20 mouse cellular contexts compared by ENCODE assay signal in genomic region chr9:47459461-47460049, GRCm38 (mm10).
A peak's percentile ranks its signal among the peaks of the same experiment; 100 is the strongest.
DNase-seq lines count a peak whose midpoint lies in the region; ATAC-seq and TF ChIP-seq lines count a peak whose summit lies in the region.
"Had no signal": no experiment of that assay in that cellular context is flagged by ENCODE, and none has a peak within 500 bp of the region (broad histone marks: within the 10 kb centered on the region; RNA-seq: fewer than 3 reads in every experiment).

No protein-coding gene starts in this region.

- ATAC-seq in forebrain, embryonic 16.5 days: no peak
- no peak for ATAC-seq in heart, embryonic 12.5 days (ENCODE audit: insufficient number of reproducible peaks, low FRiP score)
- no peak for ATAC-seq in heart, embryonic 11.5 days (replicated peaks; ENCODE audit: insufficient number of reproducible peaks, low FRiP score, low TSS enrichment)
- ATAC-seq: hindbrain, postnatal 0 days; intestine, postnatal 0 days had no signal

- TF ChIP-seq POLR2A in cerebellum, adult 2 months (IDR thresholded peaks at IDR 0.05; ENCODE audit: borderline replicate concordance, insufficient read depth, low read length): 0 out of 2 replicates have a peak, but pooled peaks have one; percentile 18

- H3K4me1 ChIP-seq in forebrain, embryonic 10.5 days: peaks cover 12% of the 10 kb centered on the region
- no peaks in the 10 kb centered on the region for H3K4me1 ChIP-seq in forebrain, embryonic 16.5 days (replicated peaks; ENCODE audit: control insufficient read depth, insufficient read depth, low read length)
- peaks cover 8% of the 10 kb centered on the region for H3K4me1 ChIP-seq in heart, embryonic 12.5 days (replicated peaks)
- H3K4me1 ChIP-seq in heart, embryonic 11.5 days (ENCODE audit: control insufficient read depth, insufficient read depth, low read length): 0 out of 2 replicates have a peak, but pooled peaks cover 2% of the 10 kb centered on the region
- H3K4me1 ChIP-seq in cerebellum, adult 2 months (ENCODE audit: control insufficient read depth, insufficient read depth, low read length): peaks cover 8% of the 10 kb centered on the region; the same call in 1 of the 2 replicates
- peaks cover 12% of the 10 kb centered on the region for H3K4me1 ChIP-seq in embryonic facial prominence, embryonic 10.5 days
- H3K4me1 ChIP-seq: heart, embryonic 15.5 days; lung, embryonic 15.5 days had no signal

- DNase-seq in forebrain, embryonic 10.5 days (ENCODE audit: extremely low spot score, low spot score): no peak
- DNase-seq in cerebellum, adult 2 months: peak; percentile 65 to 86
- DNase-seq in embryonic facial prominence, embryonic 10.5 days (ENCODE audit: low spot score): no peak
- no peak for DNase-seq in MN1 (ENCODE audit: low spot score)
- DNase-seq: adrenal gland, postnatal 25 days; right cerebral cortex, adult 18-20 months; thymus, postnatal 25 days had no signal

- H3K9me3 ChIP-seq in forebrain, embryonic 10.5 days: no peaks in the 10 kb centered on the region
- H3K9me3 ChIP-seq in forebrain, embryonic 16.5 days (ENCODE audit: control insufficient read depth, low read length): no peaks in the 10 kb centered on the region
- H3K9me3 ChIP-seq in heart, embryonic 12.5 days (replicated peaks): peaks cover 6% of the 10 kb centered on the region; the same call in 1 of the 2 replicates
- H3K9me3 ChIP-seq in heart, embryonic 11.5 days (replicated peaks; ENCODE audit: control insufficient read depth, low read length): no peaks in the 10 kb centered on the region
- H3K9me3 ChIP-seq in embryonic facial prominence, embryonic 10.5 days: no peaks in the 10 kb centered on the region
- H3K9me3 ChIP-seq: forebrain, embryonic 12.5 days; heart, embryonic 15.5 days; hindbrain, embryonic 10.5 days; lung, embryonic 15.5 days had no signal

- 87% methylated on average over 8 of the region's 8 CpGs for WGBS in forebrain, embryonic 10.5 days
- 88% methylated on average over 8 of the region's 8 CpGs for WGBS in forebrain, embryonic 16.5 days
- WGBS in heart, embryonic 12.5 days: 76% methylated on average over 8 of the region's 8 CpGs
- 76% methylated on average over 8 of the region's 8 CpGs for WGBS in heart, embryonic 11.5 days (ENCODE audit: insufficient replicate concordance)
- WGBS in cerebellum, adult 2 months: 31% methylated on average over 8 of the region's 8 CpGs
- WGBS in embryonic facial prominence, embryonic 10.5 days: 82% methylated on average over 8 of the region's 8 CpGs

- H3K4me2 ChIP-seq in forebrain, embryonic 16.5 days (ENCODE audit: low read length): no peak overlapping the region
- H3K4me2 ChIP-seq in heart, embryonic 12.5 days: no peak overlapping the region
- H3K4me2 ChIP-seq in heart, embryonic 11.5 days: no peak overlapping the region
- H3K4me2 ChIP-seq: forebrain, embryonic 12.5 days; heart, embryonic 15.5 days; limb, embryonic 12.5 days; lung, embryonic 15.5 days had no signal

- H3K9ac ChIP-seq in forebrain, embryonic 16.5 days (replicated peaks; ENCODE audit: low read depth, low read length): no peak overlapping the region
- H3K9ac ChIP-seq in heart, embryonic 12.5 days: no peak overlapping the region
- no peak overlapping the region for H3K9ac ChIP-seq in heart, embryonic 11.5 days (ENCODE audit: low read depth, low read length)
- H3K9ac ChIP-seq: forebrain, embryonic 12.5 days; heart, embryonic 15.5 days; limb, embryonic 12.5 days; liver, embryonic 14.5 days; lung, embryonic 15.5 days had no signal

- no peaks in the 10 kb centered on the region for H3K36me3 ChIP-seq in forebrain, embryonic 10.5 days (replicated peaks)
- no peaks in the 10 kb centered on the region for H3K36me3 ChIP-seq in forebrain, embryonic 16.5 days (ENCODE audit: control insufficient read depth, insufficient read depth)
- H3K36me3 ChIP-seq in heart, embryonic 12.5 days: no peaks in the 10 kb centered on the region
- no peaks in the 10 kb centered on the region for H3K36me3 ChIP-seq in heart, embryonic 11.5 days (ENCODE audit: control insufficient read depth, insufficient read depth, low read length)
- H3K36me3 ChIP-seq in embryonic facial prominence, embryonic 10.5 days (replicated peaks): no peaks in the 10 kb centered on the region
- H3K36me3 ChIP-seq: forebrain, embryonic 12.5 days; G1E; heart, embryonic 15.5 days; hindbrain, embryonic 10.5 days; limb, embryonic 12.5 days; lung, embryonic 15.5 days had no signal

- H3K27ac ChIP-seq in forebrain, embryonic 10.5 days: peak overlapping the region; percentile 53; the same call in 1 of the 2 replicates
- H3K27ac ChIP-seq in forebrain, embryonic 16.5 days (ENCODE audit: low read length): no peak overlapping the region
- H3K27ac ChIP-seq in heart, embryonic 12.5 days (ENCODE audit: poor library complexity, severe bottlenecking): 0 out of 2 replicates have a peak overlapping the region, but pooled peaks have one; percentile 19
- H3K27ac ChIP-seq in heart, embryonic 11.5 days (ENCODE audit: low read depth, low read length): no peak overlapping the region
- H3K27ac ChIP-seq in cerebellum, adult 2 months (ENCODE audit: insufficient read depth, low read length): peak overlapping the region; percentile 44; the same call in 1 of the 2 replicates
- peak overlapping the region; percentile 57; the same call in 1 of the 2 replicates for H3K27ac ChIP-seq in embryonic facial prominence, embryonic 10.5 days (replicated peaks)
- H3K27ac ChIP-seq: forebrain, embryonic 12.5 days; hindbrain, postnatal 0 days; limb, embryonic 12.5 days; liver, embryonic 14.5 days; lung, embryonic 15.5 days; stomach, postnatal 0 days had no signal

- no peak overlapping the region for H3K4me3 ChIP-seq in forebrain, embryonic 10.5 days
- no peak overlapping the region for H3K4me3 ChIP-seq in forebrain, embryonic 16.5 days (replicated peaks; ENCODE audit: low read length)
- no peak overlapping the region for H3K4me3 ChIP-seq in heart, embryonic 12.5 days
- H3K4me3 ChIP-seq in heart, embryonic 11.5 days (ENCODE audit: low read depth, low read length): no peak overlapping the region
- no peak overlapping the region for H3K4me3 ChIP-seq in cerebellum, adult 2 months (replicated peaks; ENCODE audit: insufficient read depth, low read depth, low read length)
- no peak overlapping the region for H3K4me3 ChIP-seq in embryonic facial prominence, embryonic 10.5 days
- H3K4me3 ChIP-seq: forebrain, embryonic 12.5 days; heart, embryonic 15.5 days; hindbrain, embryonic 10.5 days; limb, embryonic 12.5 days; lung, embryonic 15.5 days had no signal

- H3K27me3 ChIP-seq in forebrain, embryonic 10.5 days (ENCODE audit: poor library complexity, severe bottlenecking): peaks cover 21% of the 10 kb centered on the region
- H3K27me3 ChIP-seq in forebrain, embryonic 16.5 days (replicated peaks; ENCODE audit: control insufficient read depth, insufficient read depth, low read length): no peaks in the 10 kb centered on the region
- H3K27me3 ChIP-seq in heart, embryonic 12.5 days (replicated peaks): peaks cover 13% of the 10 kb centered on the region
- H3K27me3 ChIP-seq in heart, embryonic 11.5 days (ENCODE audit: control insufficient read depth, insufficient read depth, low read length): peaks cover 5% of the 10 kb centered on the region; the same call in 1 of the 2 replicates
- no peaks in the 10 kb centered on the region for H3K27me3 ChIP-seq in cerebellum, adult 2 months (ENCODE audit: control insufficient read depth, insufficient read depth, low read length)
- H3K27me3 ChIP-seq in embryonic facial prominence, embryonic 10.5 days (replicated peaks; ENCODE audit: low read depth, poor library complexity, severe bottlenecking): no peaks in the 10 kb centered on the region
- H3K27me3 ChIP-seq: limb, embryonic 12.5 days; lung, embryonic 15.5 days had no signal

- no peak for TF ChIP-seq CTCF in cerebellum, adult 2 months (IDR thresholded peaks at IDR 0.05; ENCODE audit: borderline replicate concordance, insufficient read depth, low read depth, low read length)

Comparison
In these comparisons a context has a peak if more than half of its experiments do, and no peak if none do; other contexts are left out.
1. H3K27ac ChIP-seq: peak in forebrain, embryonic 10.5 days (single experiment), heart, embryonic 12.5 days (single experiment), cerebellum, adult 2 months (single experiment) and embryonic facial prominence, embryonic 10.5 days (single experiment); none in forebrain, embryonic 16.5 days (single experiment) and heart, embryonic 11.5 days (single experiment).
2. DNase-seq: peak in cerebellum, adult 2 months (2 of 2); none in forebrain, embryonic 10.5 days (single experiment), embryonic facial prominence, embryonic 10.5 days (single experiment) and MN1 (single experiment).